Mouse (Mus musculus) myocyte (in vitro differentiated cells): ENCODE results near the gene Ntrk2. TPM values are rescaled to one million over a fixed set of nuclear protein-coding genes. Genes with fewer than 3 reads are reported as not detected.

Experiments used
- H3K27me3 ChIP-seq: one replicate; pipeline ENCODE4 v1.6.1; 2011; ENCODE audit not compliant: control insufficient read depth, insufficient read depth, insufficient read length
- H3K36me3 ChIP-seq: one replicate; pipeline ENCODE4 v1.6.1; 2011; ENCODE audit not compliant: control insufficient read depth, insufficient read depth
- H3K4me2 ChIP-seq: one replicate; pipeline ENCODE4 v1.6.1; 2011; ENCODE audit warnings: low read depth, control low read depth
- H3K4me3 ChIP-seq: one replicate; pipeline ENCODE4 v1.5.1; 2011; ENCODE audit warnings: mild to moderate bottlenecking, control low read depth, moderate library complexity
- H3K79me2 ChIP-seq: one replicate; pipeline ENCODE4 v1.6.1; 2011; ENCODE audit not compliant: control insufficient read depth, insufficient read depth
- H3ac ChIP-seq: one replicate; pipeline ENCODE4 v1.6.1; 2011; ENCODE audit not compliant: control insufficient read depth, insufficient read length
- CEBPB ChIP-seq: IDR thresholded peaks from 2 replicates; pipeline ENCODE4 v1.6.1; 2011; ENCODE audit warnings: mild to moderate bottlenecking, moderate library complexity; ENCODE audit not compliant: poor library complexity, insufficient read depth, severe bottlenecking
- E2F4 ChIP-seq: IDR thresholded peaks from one replicate; pipeline ENCODE4 v1.6.1; 2011; ENCODE audit warnings: mild to moderate bottlenecking, control low read depth, moderate library complexity; ENCODE audit not compliant: insufficient read depth
- MAX ChIP-seq: IDR thresholded peaks from one replicate; pipeline ENCODE4 v1.6.1; 2011; ENCODE audit warnings: low read depth, mild to moderate bottlenecking, control low read depth
- MYOD1 ChIP-seq, 3 experiments: IDR thresholded peaks; one replicate each; pipeline ENCODE4 v1.6.1; 2011; ENCODE audit warnings: control low read depth in 2 of 3, low read depth in 2 of 3, mild to moderate bottlenecking in 2 of 3, moderate library complexity in 1 of 3; ENCODE audit not compliant: insufficient read length in 2 of 3, control insufficient read depth in 1 of 3
- MYOG ChIP-seq, 3 experiments: IDR thresholded peaks; one replicate each; pipeline ENCODE4 v1.6.1; 2011; ENCODE audit warnings: control low read depth in 2 of 3, low read depth in 2 of 3, mild to moderate bottlenecking in 2 of 3; ENCODE audit not compliant: insufficient read length in 2 of 3, control insufficient read depth in 1 of 3, insufficient read depth in 1 of 3
- POLR2A ChIP-seq: IDR thresholded peaks from one replicate; pipeline ENCODE4 v1.6.1; 2011; ENCODE audit warnings: low read depth, mild to moderate bottlenecking, control low read depth, moderate library complexity; ENCODE audit not compliant: insufficient read length
- POLR2AphosphoS2 ChIP-seq: IDR thresholded peaks from one replicate; pipeline ENCODE4 v1.6.1; 2011; ENCODE audit warnings: low read depth, control low read depth; ENCODE audit not compliant: insufficient read length
- REST ChIP-seq: IDR thresholded peaks from one replicate; pipeline ENCODE4 v1.6.1; 2011; ENCODE audit warnings: mild to moderate bottlenecking, control low read depth, moderate library complexity; ENCODE audit not compliant: insufficient read depth, insufficient read length
- SRF ChIP-seq: IDR thresholded peaks from one replicate; pipeline ENCODE4 v1.6.1; 2011; ENCODE audit warnings: low read depth; ENCODE audit not compliant: control insufficient read depth, insufficient read length
- TCF12 ChIP-seq: IDR thresholded peaks from one replicate; pipeline ENCODE4 v1.6.1; 2011; ENCODE audit warnings: mild to moderate bottlenecking, control low read depth; ENCODE audit not compliant: poor library complexity, insufficient read depth, severe bottlenecking
- TCF3 ChIP-seq: IDR thresholded peaks from one replicate; pipeline ENCODE4 v1.6.1; 2011; ENCODE audit warnings: low read depth, control low read depth; ENCODE audit not compliant: insufficient read length
- USF1 ChIP-seq: IDR thresholded peaks from one replicate; pipeline ENCODE4 v1.6.1; 2011; ENCODE audit warnings: low read depth, mild to moderate bottlenecking, control low read depth, moderate library complexity
- polyA plus RNA-seq: library from polyadenylated mRNA; unstranded; fragments of >200 nt; fragmentation: generic; extraction: Trizol; gene quantifications from one replicate; pipeline ENCODE4 v1.2.1, GENCODE M21; 2012; ENCODE audit warnings: missing spikeins

Gene Ntrk2
- polyA plus RNA-seq, 1 experiment: not detected

DNA sequence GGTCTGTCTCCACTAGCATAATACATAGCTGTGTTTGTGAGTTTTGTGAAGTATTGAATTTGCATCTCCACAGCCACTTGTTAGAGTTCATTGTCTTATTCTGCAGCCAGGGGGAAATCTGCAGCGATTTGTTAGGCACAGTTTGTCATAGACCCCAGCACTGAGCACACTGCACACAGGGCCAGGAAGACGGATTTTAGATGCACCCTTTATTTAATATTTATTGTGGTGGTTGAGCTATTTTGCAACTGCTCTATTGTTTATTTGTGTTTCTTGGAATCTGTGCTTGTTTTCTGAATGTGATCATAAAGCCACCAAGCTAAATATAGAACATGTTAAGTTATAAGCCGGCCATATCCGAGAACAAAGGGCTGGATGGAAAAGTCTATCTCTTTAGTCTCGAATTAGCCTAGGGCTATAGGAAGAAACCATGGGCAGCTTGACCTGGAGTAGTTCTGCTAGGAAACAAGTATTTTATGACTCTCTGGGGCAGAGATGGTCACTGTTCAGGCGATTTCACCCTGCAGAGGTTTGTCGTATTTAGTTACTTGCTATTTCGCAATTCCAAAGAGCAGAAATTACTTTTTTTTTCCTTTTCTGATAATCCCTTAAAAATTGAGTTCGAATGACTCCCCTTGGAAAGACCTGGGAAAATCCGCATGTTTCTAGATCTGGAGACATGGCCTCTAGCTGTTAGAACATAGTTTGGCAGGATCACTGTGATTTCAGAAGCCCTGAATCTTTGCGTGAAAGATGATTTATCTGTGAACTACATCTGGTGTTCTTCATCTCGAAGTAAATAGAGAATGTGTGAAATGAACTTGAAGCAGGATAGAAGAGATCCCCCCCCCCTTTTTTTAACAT lies 196.8 kb downstream of the Ntrk2 start:
- H3K4me3 ChIP-seq: no peak overlapping the region
- H3K4me2 ChIP-seq: no peak overlapping the region
- H3ac ChIP-seq: no peak overlapping the region
- H3K79me2 ChIP-seq: no peaks in the 10 kb centered on the region
- H3K27me3 ChIP-seq: no peaks in the 10 kb centered on the region
- TF ChIP-seq MYOD1 (IDR thresholded peaks at IDR 0.05; ENCODE audit: control insufficient read depth in 1 of 3, insufficient read length in 2 of 3, low read depth in 2 of 3): no peak
- no peak for TF ChIP-seq TCF3
- no peak for TF ChIP-seq MAX
- no peaks in the 10 kb centered on the region for H3K36me3 ChIP-seq

DNA sequence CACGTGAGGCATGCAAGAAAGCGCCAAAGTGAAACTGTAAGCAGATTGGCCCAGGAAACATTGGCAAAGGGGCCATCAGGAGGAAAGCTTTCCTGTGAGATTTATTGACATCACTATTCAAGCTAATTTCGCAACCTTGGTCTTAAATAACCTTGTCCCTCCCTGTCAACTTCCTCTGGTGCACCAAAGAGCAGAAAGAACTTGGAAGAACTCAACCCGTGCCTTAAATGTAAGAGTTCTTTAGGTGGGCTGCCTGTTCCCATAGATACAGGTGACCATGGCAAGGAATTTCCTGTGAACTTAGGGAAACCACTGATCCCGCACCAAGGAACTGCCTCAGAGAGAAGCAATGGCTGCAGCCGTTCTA lies 197.4 kb downstream of the Ntrk2 start:
- no peak overlapping the region for H3ac ChIP-seq
- no peaks in the 10 kb centered on the region for H3K79me2 ChIP-seq
- no peaks in the 10 kb centered on the region for H3K27me3 ChIP-seq
- H3K36me3 ChIP-seq: no peaks in the 10 kb centered on the region
- no peak for TF ChIP-seq REST
- TF ChIP-seq POLR2AphosphoS2: no peak
- TF ChIP-seq MYOG (IDR thresholded peaks at IDR 0.05; ENCODE audit: control insufficient read depth in 1 of 3, insufficient read depth in 1 of 3, insufficient read length in 2 of 3, low read depth in 2 of 3): no peak
- TF ChIP-seq TCF3: no peak
- no peak for TF ChIP-seq USF1
- no peak for TF ChIP-seq CEBPB
- TF ChIP-seq SRF: no peak
- TF ChIP-seq POLR2A: no peak
- no peak for TF ChIP-seq MYOD1 (IDR thresholded peaks at IDR 0.05; ENCODE audit: control insufficient read depth in 1 of 3, insufficient read length in 2 of 3, low read depth in 2 of 3)
- no peak for TF ChIP-seq MAX
- TF ChIP-seq TCF12: no peak
- H3K4me2 ChIP-seq: no peak overlapping the region
- no peak overlapping the region for H3K4me3 ChIP-seq

DNA sequence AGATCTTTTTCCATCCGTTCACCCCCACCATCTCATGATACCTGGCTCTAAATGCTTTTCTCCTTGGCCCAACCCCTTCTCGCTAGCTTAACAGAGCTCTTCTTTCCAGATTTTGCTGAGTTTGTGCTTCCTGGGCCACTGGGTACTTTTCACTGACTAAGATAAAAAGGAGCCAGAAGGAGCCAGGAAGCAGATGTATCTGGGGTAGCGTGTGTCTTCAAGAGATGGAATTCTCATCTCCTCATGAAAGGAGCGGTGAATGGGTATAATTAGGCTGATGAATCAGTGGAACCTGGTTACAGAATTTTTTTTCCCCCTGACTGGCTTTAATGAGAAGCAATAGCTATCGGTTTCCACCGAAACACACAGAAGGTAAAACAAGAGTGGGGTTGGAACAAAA lies 198.2 kb downstream of the Ntrk2 start:
- TF ChIP-seq REST: no peak
- Histone ChIP-seq H3K4me2 (no peak overlapping the region), H3K4me3 (no peak overlapping the region), H3K36me3 (no peaks in the 10 kb centered on the region), H3K27me3 (no peaks in the 10 kb centered on the region), H3ac (no peak overlapping the region), H3K79me2 (no peaks in the 10 kb centered on the region)

DNA sequence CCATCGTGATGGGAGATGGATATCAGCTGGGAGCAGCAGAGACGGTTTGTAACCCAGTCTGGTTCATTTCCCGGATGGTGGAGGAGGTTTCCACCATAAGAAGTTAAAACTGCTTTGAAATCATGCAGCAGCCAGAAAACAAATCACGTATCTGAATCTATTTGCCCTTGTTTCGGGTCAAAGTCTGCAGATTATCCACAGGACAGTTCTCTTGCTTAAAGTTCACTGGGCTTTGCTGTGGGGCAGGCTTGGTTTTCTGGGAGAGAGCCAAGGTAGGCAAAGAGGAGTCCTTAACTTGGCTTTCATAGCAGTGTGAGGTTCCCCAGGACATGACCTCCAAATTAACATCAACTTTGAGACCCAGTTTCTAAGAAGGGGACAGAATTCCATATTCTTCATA lies 203.5 kb downstream of the Ntrk2 start:
- H3K27me3 ChIP-seq: no peaks in the 10 kb centered on the region
- no peaks in the 10 kb centered on the region for H3K79me2 ChIP-seq
- H3K36me3 ChIP-seq: no peaks in the 10 kb centered on the region
- no peak overlapping the region for H3ac ChIP-seq
- no peak for TF ChIP-seq E2F4
- no peak for TF ChIP-seq POLR2AphosphoS2
- TF ChIP-seq TCF3: no peak
- TF ChIP-seq MYOG (IDR thresholded peaks at IDR 0.05; ENCODE audit: control insufficient read depth in 1 of 3, insufficient read depth in 1 of 3, insufficient read length in 2 of 3, low read depth in 2 of 3): no peak
- no peak for TF ChIP-seq SRF
- no peak for TF ChIP-seq REST
- no peak for TF ChIP-seq CEBPB
- TF ChIP-seq MYOD1 (IDR thresholded peaks at IDR 0.05; ENCODE audit: control insufficient read depth in 1 of 3, insufficient read length in 2 of 3, low read depth in 2 of 3): no peak
- no peak for TF ChIP-seq TCF12
- H3K4me2 ChIP-seq: no peak overlapping the region
- no peak overlapping the region for H3K4me3 ChIP-seq

DNA sequence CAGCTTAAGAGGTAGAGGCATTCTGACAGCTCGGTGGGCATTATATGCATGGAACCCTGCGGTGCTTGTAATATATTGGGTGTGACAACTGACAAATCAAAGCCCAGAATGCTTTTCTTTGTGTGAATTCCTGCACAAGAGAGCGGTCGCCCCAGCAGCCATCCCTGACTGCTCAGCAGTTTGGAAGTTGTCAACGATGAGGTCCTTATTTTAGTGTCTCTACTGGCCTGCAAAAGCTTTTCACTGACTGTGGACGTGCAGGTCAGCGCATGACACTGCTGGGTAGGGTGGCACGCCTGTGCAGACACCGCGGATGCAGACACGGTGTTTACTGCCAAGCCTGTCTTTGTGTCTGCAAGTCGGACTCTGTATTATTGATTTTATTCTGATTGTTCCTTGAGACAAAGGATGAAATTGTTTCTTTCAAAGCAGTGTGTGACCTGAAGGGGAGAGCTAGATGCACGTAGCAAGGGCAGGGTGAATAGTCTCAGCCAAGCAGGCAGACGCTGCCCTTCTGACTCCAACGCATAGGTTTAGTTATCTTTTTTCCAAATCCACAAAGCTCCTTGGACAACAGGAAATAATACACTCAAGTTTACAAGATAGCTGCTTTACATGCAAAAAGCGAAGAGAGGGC lies 204.6 kb downstream of the Ntrk2 start:
- H3K4me2 ChIP-seq: no peak overlapping the region
- no peak overlapping the region for H3ac ChIP-seq
- H3K36me3 ChIP-seq: no peaks in the 10 kb centered on the region
- H3K27me3 ChIP-seq: no peaks in the 10 kb centered on the region
- no peak overlapping the region for H3K4me3 ChIP-seq
- no peaks in the 10 kb centered on the region for H3K79me2 ChIP-seq
- TF ChIP-seq POLR2AphosphoS2 (no peak), CEBPB (no peak), MYOG (IDR thresholded peaks at IDR 0.05; ENCODE audit: control insufficient read depth in 1 of 3, insufficient read depth in 1 of 3, insufficient read length in 2 of 3, low read depth in 2 of 3) (no peak)
